Mouse (Mus musculus) forebrain, embryonic 10.5 days (tissue): ENCODE measurements at regions not wholly inside any gene's neighbourhood (a gene's known extent, or its start where the extent isn't known, plus 50 kb on each side); places are given as distances from the start of the nearest gene placed in this dataset.

Experiments used
- DNase-seq: peaks from one replicate; pipeline ENCODE4 v3.0.0-alpha.2; 2017; ENCODE audit warnings: low spot score; ENCODE audit errors: extremely low spot score
- H3K27ac ChIP-seq: fragments of 300-500 bp; sonication (generic); 2 replicates; pipeline ENCODE4 v1.5.1; 2016; ENCODE audit warnings: mild to moderate bottlenecking
- H3K27me3 ChIP-seq: fragments of 300-500 bp; sonication (generic); 2 replicates; pipeline ENCODE4 v1.6.1; 2016; ENCODE audit warnings: mild to moderate bottlenecking; ENCODE audit not compliant: poor library complexity, severe bottlenecking
- H3K36me3 ChIP-seq: fragments of 300-500 bp; sonication (generic); replicated peaks from 2 replicates; pipeline ENCODE4 v1.6.1; 2016; ENCODE audit warnings: mild to moderate bottlenecking, moderate library complexity
- H3K4me1 ChIP-seq: fragments of 300-500 bp; sonication (generic); 2 replicates; pipeline ENCODE4 v1.6.1; 2016
- H3K4me3 ChIP-seq: fragments of 300-500 bp; sonication (generic); 2 replicates; pipeline ENCODE4 v1.5.1; 2016; ENCODE audit warnings: mild to moderate bottlenecking, moderate library complexity
- H3K9me3 ChIP-seq: fragments of 300-500 bp; sonication (generic); 2 replicates; pipeline ENCODE4 v1.6.1; 2016; ENCODE audit warnings: mild to moderate bottlenecking, moderate library complexity
- WGBS: fragments of 180-500 bp; shearing (Covaris S2); methylation state at CpG from one replicate; pipeline ENCODE4 v1.1.7; 2016; 5-methylcytosine and 5-hydroxymethylcytosine counted together

- Histone ChIP-seq H3K36me3 (no peaks in the 10 kb centered on the region), H3K27me3 (no peaks in the 10 kb centered on the region), H3K27ac (no peak overlapping the region), H3K4me3 (no peak overlapping the region), H3K9me3 (no peaks in the 10 kb centered on the region), H3K4me1 (peaks cover 40% of the 10 kb centered on the region)
- WGBS: 66% methylated on average over 3 of the region's 3 CpGs
- no peak for DNase-seq
Observed at GRCm38 (mm10) chr2:38420498-38420897, 81.4 kb downstream of the Lhx2 start.

DNA sequence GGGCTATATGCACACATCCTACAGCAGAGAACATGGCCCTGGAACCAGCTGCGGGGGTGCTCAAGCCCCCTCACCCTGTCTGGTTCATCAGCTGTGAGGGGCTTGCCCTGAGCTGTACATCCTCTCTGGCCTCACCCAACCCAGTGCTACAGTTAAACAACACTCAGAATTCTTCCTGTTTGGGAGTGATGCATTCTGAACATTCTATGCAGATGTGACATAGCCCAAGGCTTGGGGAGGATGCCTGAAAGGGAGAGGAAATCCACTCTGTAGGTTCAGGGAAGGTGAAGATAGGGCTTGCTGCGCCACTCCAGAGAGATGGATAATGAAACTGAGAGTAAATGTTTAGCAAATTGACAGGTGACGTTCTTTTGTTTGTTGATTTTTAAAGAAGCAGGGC, 83.3 kb downstream of the Lhx2 start:
- Histone ChIP-seq H3K36me3 (no peaks in the 10 kb centered on the region), H3K4me1 (peaks cover 53% of the 10 kb centered on the region), H3K27me3 (no peaks in the 10 kb centered on the region), H3K27ac (peak overlapping the region; percentile 96), H3K9me3 (no peaks in the 10 kb centered on the region), H3K4me3 (no peak overlapping the region)
- DNase-seq: no peak
- 89% methylated on average over 3 of the region's 3 CpGs for WGBS

- Histone ChIP-seq H3K36me3 (no peaks in the 10 kb centered on the region), H3K4me1 (peaks cover 53% of the 10 kb centered on the region), H3K9me3 (no peaks in the 10 kb centered on the region), H3K27ac (peak overlapping the region; percentile 96), H3K4me3 (peak overlapping the region; percentile 40), H3K27me3 (0 out of 2 replicates have a peak, but pooled peaks cover 2% of the 10 kb centered on the region)
- DNase-seq: no peak
- 17% methylated on average over 7 of the region's 7 CpGs for WGBS
Observed at GRCm38 (mm10) chr2:38423886-38424277, 84.8 kb downstream of the Lhx2 start.

- peak overlapping the region; percentile 40 for H3K4me3 ChIP-seq
- WGBS: 2% methylated on average over 22 of the region's 22 CpGs
Observed at GRCm38 (mm10) chr2:38424278-38424931, 85.3 kb downstream of the Lhx2 start.

DNA sequence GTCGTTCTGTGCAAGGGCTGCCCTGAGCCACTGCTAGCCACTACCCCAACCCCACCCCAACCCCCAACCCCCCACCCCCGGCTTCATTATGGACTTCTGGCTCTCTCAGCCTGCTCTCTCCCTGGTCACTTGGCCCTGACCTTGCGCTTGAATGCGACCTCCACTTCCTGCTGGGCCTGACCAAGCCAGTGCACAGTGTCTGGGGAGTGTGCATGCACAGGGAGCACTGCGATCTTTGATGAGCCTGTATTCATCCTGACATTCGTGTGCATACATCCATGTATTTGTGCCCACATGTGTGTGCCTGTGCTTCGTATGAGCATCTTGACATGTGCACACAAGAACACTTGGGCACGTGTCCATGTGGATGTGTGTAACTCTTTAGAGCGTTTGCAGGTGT, 85.9 kb downstream of the Lhx2 start:
- WGBS: 14% methylated on average over 9 of the region's 9 CpGs
- H3K9me3 ChIP-seq: no peaks in the 10 kb centered on the region
- no peak for DNase-seq
- peaks cover 57% of the 10 kb centered on the region for H3K4me1 ChIP-seq
- H3K36me3 ChIP-seq: no peaks in the 10 kb centered on the region
- peak overlapping the region; percentile 40 for H3K4me3 ChIP-seq
- 0 out of 2 replicates have a peak, but pooled peaks cover 6% of the 10 kb centered on the region for H3K27me3 ChIP-seq
- H3K27ac ChIP-seq: peak overlapping the region; percentile 96

More at GRCm38 (mm10) chr2:38424278-38424931, 85.3 kb downstream of the Lhx2 start:
- peak; percentile 90 for DNase-seq
- no peaks in the 10 kb centered on the region for H3K36me3 ChIP-seq
- peaks cover 57% of the 10 kb centered on the region for H3K4me1 ChIP-seq
- H3K27me3 ChIP-seq: 0 out of 2 replicates have a peak, but pooled peaks cover 6% of the 10 kb centered on the region
- H3K27ac ChIP-seq: peak overlapping the region; percentile 96
- no peaks in the 10 kb centered on the region for H3K9me3 ChIP-seq

DNA sequence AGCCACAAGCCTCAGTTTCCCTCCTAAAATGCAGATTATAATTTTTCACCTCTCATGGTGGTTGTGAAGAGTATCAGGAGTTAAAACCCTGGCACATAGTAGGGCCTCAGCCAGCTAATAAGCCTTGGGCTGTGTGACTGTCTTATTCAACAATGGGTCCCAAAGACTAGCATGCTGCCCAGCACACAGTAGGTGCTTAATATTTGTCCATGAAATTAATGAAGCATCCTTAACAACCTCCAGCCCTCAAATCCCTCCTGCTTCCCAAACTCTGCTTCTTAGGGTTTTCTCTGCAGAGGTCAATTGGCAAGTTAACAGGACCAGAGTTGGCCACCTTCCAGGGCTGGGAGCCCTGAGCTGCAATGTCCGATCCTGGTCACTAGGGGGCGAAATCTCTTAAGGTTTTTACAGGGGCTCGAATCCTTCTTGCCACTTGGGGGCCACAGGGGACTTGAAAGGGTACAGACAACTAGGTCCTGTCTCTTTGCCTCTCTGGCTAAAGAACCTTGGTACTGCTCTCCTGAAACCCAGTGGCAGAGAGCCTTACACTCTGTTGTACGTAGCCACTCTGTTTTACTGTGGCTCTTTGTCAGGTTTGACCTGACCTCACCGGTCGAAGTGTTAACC, 81.6 kb upstream of the Nek6 start:
- no peaks in the 10 kb centered on the region for H3K9me3 ChIP-seq
- 0 out of 2 replicates have a peak overlapping the region, but pooled peaks have one; percentile 13 for H3K27ac ChIP-seq
- H3K4me3 ChIP-seq: no peak overlapping the region
- WGBS: 36% methylated on average over 6 of the region's 6 CpGs
- peaks cover 46% of the 10 kb centered on the region for H3K4me1 ChIP-seq
- no peaks in the 10 kb centered on the region for H3K36me3 ChIP-seq
- DNase-seq: peak; percentile 77
- H3K27me3 ChIP-seq: 0 out of 2 replicates have a peak, but pooled peaks cover 6% of the 10 kb centered on the region

DNA sequence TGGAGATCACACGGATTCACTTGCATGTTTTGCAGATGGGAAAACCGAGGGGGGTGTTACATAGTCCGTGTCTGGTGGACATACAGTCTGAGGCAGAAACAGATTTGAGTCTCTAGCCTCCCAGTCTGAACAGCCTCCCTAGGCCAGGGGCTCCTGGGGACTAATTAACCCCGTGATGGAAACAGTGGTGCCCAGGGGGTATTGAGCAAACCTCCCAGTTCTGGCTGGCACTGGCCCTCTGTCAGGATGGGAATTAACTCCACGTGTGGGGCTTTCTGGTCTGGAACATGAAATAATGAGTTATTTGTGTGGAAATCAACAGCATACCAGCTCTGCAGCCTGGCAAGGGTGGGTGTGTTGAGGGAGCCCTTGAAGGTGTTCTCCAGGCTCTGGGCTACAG, 79.9 kb upstream of the Nek6 start:
- Histone ChIP-seq H3K4me3 (no peak overlapping the region), H3K36me3 (no peaks in the 10 kb centered on the region), H3K9me3 (no peaks in the 10 kb centered on the region), H3K27ac (0 out of 2 replicates have a peak overlapping the region, but pooled peaks have one; percentile 8), H3K4me1 (peaks cover 30% of the 10 kb centered on the region), H3K27me3 (0 out of 2 replicates have a peak, but pooled peaks cover 6% of the 10 kb centered on the region)
- WGBS: 68% methylated on average over 5 of the region's 5 CpGs
- DNase-seq: no peak

DNA sequence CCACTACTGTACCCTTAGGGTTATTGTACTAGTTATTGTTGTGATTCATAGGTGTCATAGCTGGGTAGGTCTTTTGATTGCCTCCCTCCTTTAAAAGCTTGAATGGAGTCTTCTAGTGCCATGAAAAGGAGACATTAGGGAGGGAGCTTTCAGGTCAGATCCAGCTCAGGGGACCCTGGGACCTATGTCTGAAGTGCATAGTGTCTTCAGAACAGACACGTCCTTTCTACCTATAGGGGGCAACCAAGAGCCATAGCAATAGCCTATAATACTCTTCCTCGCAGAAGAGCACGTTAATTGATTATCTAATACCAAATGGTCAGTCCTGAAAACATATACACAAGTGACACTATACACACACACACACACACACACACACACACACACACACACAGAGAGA, 77.7 kb upstream of the Nek6 start:
- Histone ChIP-seq H3K4me3 (no peak overlapping the region), H3K27me3 (0 out of 2 replicates have a peak, but pooled peaks cover 6% of the 10 kb centered on the region), H3K9me3 (no peaks in the 10 kb centered on the region), H3K27ac (no peak overlapping the region), H3K4me1 (peaks cover 26% of the 10 kb centered on the region), H3K36me3 (no peaks in the 10 kb centered on the region)
- WGBS: 12% methylated on average over 3 of the region's 3 CpGs
- no peak for DNase-seq

DNA sequence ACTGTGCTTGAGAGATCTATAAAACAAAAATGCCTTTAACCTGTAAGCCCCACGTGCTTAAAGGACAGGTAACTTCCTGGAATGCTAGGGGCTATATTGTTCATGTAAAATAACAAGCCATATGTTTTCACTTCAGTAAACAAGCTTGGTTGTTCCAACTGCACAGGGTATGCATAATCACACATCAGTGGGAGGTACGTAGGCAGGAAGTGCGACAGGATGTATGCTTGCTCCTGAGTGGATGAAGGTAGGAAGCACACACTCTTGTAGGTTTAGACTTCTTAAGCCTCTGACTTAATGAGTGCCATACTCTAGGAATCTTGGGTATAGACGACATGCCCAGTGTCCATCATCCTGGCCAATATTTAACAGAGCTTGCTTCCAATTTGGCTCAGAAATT, 74.7 kb upstream of the Nek6 start:
- Histone ChIP-seq H3K36me3 (no peaks in the 10 kb centered on the region), H3K4me1 (peaks cover 22% of the 10 kb centered on the region), H3K9me3 (no peaks in the 10 kb centered on the region), H3K27me3 (no peaks in the 10 kb centered on the region), H3K4me3 (no peak overlapping the region), H3K27ac (no peak overlapping the region)
- no peak for DNase-seq
- 86% methylated on average over 4 of the region's 4 CpGs for WGBS

DNA sequence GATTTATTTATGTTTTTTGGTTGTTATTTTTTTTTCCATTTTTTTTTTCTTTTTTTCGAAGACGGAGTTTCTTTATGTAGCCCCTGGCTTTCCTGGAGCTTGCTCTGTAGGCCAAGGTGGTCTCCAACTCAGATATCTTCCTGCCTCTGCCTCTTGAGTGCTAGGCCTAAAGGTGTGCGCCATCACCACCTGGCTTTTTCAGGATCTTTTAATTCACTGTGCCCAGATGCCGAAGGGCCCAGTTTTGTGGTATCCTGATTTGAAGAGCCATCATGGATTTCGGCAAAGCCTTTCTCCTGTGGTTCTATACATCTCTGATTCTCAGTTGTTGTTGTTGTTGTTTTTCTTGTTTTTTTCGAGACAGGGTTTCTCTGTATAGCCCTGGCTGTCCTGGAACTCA, 72.3 kb upstream of the Nek6 start:
- Histone ChIP-seq H3K27me3 (no peaks in the 10 kb centered on the region), H3K36me3 (no peaks in the 10 kb centered on the region), H3K4me3 (no peak overlapping the region), H3K4me1 (peaks cover 13% of the 10 kb centered on the region), H3K27ac (no peak overlapping the region), H3K9me3 (no peaks in the 10 kb centered on the region)
- WGBS: 94% methylated on average over 6 of the region's 6 CpGs
- DNase-seq: no peak

- Histone ChIP-seq H3K4me1 (peaks cover 7% of the 10 kb centered on the region), H3K27ac (no peak overlapping the region), H3K9me3 (no peaks in the 10 kb centered on the region), H3K27me3 (no peaks in the 10 kb centered on the region), H3K36me3 (no peaks in the 10 kb centered on the region), H3K4me3 (no peak overlapping the region)
- no peak for DNase-seq
- 83% methylated on average over 5 of the region's 5 CpGs for WGBS
Observed at GRCm38 (mm10) chr2:38439973-38440372, 71.5 kb upstream of the Nek6 start.

DNA sequence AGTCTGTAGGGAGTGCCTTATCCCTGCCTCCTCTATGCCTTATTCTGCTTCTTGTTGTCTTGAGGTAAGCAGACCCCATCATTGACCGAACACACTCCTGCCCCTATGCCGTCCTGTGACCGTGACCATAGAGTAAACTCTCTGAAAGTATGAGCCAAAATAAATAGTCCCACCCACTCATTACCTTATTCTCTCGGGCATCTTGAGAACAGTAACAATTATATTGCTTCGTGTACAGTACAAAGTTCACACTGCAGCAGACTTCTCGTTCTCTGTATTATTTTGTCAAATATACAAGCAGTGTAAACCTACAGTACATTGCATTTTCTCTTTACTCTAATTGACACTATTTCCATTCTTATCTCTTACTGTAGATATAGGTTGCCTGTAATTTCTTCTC, 62.4 kb upstream of the Nek6 start:
- Histone ChIP-seq H3K36me3 (no peaks in the 10 kb centered on the region), H3K4me1 (peaks cover 7% of the 10 kb centered on the region), H3K27ac (no peak overlapping the region), H3K4me3 (no peak overlapping the region), H3K9me3 (no peaks in the 10 kb centered on the region), H3K27me3 (no peaks in the 10 kb centered on the region)
- no peak for DNase-seq
- WGBS: 91% methylated on average over 6 of the region's 6 CpGs

DNA sequence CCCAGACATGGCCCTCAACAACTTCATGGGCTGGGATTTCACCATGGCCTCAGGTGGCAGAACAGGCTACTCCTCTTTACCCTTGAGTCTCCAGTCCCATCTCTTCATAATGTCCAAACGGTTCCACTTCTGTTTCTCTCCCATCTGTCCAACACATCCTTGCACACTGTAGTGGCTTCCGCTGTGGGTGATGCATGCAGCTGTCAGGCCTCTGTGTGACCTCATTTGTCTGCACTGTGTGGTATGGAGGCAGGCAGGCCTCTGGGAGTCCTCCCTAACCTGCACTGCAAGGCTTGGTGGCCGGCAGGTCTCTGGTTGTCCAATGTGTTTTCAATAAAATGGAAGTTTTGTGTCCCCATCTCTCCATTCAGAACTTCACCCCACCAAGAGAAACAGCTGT, 54.9 kb upstream of the Nek6 start:
- 86% methylated on average over 3 of the region's 3 CpGs for WGBS
- H3K36me3 ChIP-seq: no peaks in the 10 kb centered on the region
- no peak for DNase-seq

More for the DNA sequence above, 54.9 kb upstream of the Nek6 start:
- Histone ChIP-seq H3K9me3 (no peaks in the 10 kb centered on the region), H3K4me1 (peaks cover 10% of the 10 kb centered on the region), H3K27me3 (no peaks in the 10 kb centered on the region; the same call in 1 of the 2 replicates), H3K4me3 (no peak overlapping the region), H3K27ac (peak overlapping the region; percentile 48; the same call in 1 of the 2 replicates)
